Mouse (Mus musculus) embryo, embryonic 10 days (tissue): ENCODE measurements at regions not wholly inside any gene's neighbourhood (a gene's known extent, or its start where the extent isn't known, plus 50 kb on each side); places are given as distances from the start of the nearest gene placed in this dataset.

Experiments
- DNase-seq: peaks from one replicate; pipeline ENCODE4 v3.0.0-alpha.2; 2015; ENCODE audit warnings: low spot score

GRCm38 (mm10) chr16:88412287-88412686 lies 94.5 kb downstream of the Cldn17 start:
- no peak for DNase-seq

- DNase-seq, result peak; percentile 21
These were observed 98.6 kb downstream of the Cldn17 start for GRCm38 (mm10) chr16:88408144-88408543.

- no peak for DNase-seq
These were observed 102.4 kb downstream of the Cldn17 start for GRCm38 (mm10) chr16:88404331-88404730.

GRCm38 (mm10) chr16:88399881-88400280 lies 106.9 kb downstream of the Cldn17 start:
- DNase-seq, result no peak

GRCm38 (mm10) chr16:88392764-88393163 lies 102.7 kb upstream of the Grik1 start:
- DNase-seq, result no peak

GRCm38 (mm10) chr16:88381605-88382279 lies 91.7 kb upstream of the Grik1 start:
- DNase-seq, result peak; percentile 47

- DNase-seq, result no peak
These were observed 85.6 kb upstream of the Grik1 start for GRCm38 (mm10) chr16:88375622-88376021.

GRCm38 (mm10) chr16:88374612-88375011 lies 84.5 kb upstream of the Grik1 start:
- DNase-seq, result no peak

- DNase-seq, result peak; percentile 89
These were observed 82.0 kb upstream of the Grik1 start for GRCm38 (mm10) chr16:88372034-88372433.

- peak; percentile 15 for DNase-seq
These were observed 78.1 kb upstream of the Grik1 start for GRCm38 (mm10) chr16:88368146-88368545.

- no peak for DNase-seq
These were observed 77.1 kb upstream of the Grik1 start for GRCm38 (mm10) chr16:88367162-88367561.

- no peak for DNase-seq
These were observed 70.0 kb upstream of the Grik1 start for GRCm38 (mm10) chr16:88360081-88360480.
